Mouse (Mus musculus): ENCODE results near the gene Fgfr2. TPM values are rescaled to one million over a fixed set of nuclear protein-coding genes. Genes with fewer than 3 reads are reported as not detected.

The Fgfr2 gene
- polyA plus RNA-seq, 1 experiment from 2014 or later = 11.4 TPM

DNA sequence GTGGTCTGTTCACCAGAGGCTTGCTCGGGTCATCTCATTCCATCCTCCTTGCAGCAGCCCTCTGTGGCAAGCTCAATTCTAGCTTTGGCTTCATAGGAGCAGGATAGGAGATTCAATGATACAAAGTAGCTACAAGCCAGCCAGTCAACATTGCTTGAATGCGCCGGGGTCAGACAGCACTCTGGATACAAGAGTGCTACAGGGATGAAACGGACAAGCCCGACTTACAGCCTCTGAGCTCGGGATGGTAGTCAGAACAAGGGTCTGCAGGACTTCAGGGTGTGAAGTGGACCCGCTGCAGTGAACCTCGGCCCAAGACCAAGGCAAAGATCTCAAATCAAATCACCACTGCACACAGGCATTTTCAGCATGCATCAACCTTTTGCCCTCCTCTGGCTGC is 1244.3 kb downstream of the Fgfr2 start:
- WGBS (ENCODE audit: insufficient replicate concordance) = 37% methylated on average over 8 of the region's 8 CpGs
- Histone ChIP-seq H3K27ac (ENCODE audit: low read length) (no peak overlapping the region), H3K4me2 (ENCODE audit: low read depth, low read length) (no peak overlapping the region), H3K9me3 (replicated peaks; ENCODE audit: control insufficient read depth, low read length) (no peaks in the 10 kb centered on the region), H3K4me3 (ENCODE audit: low read depth, low read length) (no peak overlapping the region), H3K9ac (ENCODE audit: low read depth, low read length) (no peak overlapping the region), H3K36me3 (ENCODE audit: control insufficient read depth, insufficient read depth) (no peaks in the 10 kb centered on the region), H3K27me3 (ENCODE audit: control insufficient read depth, insufficient read depth, low read depth, low read length) (no peaks in the 10 kb centered on the region), H3K4me1 (ENCODE audit: control insufficient read depth, low read depth, low read length) (no peaks in the 10 kb centered on the region)
- no peak for ATAC-seq (ENCODE audit: low read depth)

DNA sequence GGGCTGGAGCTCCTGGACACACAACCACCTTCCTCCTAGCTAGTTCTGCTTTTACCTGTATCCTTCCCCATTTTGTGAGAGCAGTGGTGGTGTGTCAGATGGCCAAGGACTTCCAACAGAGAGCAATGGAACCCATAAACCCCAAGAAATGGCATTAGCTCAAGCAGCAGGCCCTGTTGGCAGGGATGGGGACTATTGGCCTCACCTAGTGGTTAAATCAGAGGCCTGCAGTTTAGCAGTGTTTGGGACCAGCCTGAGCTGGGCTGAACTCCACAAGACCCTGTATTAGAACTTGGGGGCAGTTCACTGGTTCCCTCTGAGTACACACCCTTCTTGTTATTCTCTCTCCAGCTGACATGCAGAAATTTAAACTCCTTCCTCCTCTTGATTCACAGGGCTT is 1262.0 kb downstream of the Fgfr2 start:
- Histone ChIP-seq H3K36me3 (ENCODE audit: control insufficient read depth, insufficient read depth) (no peaks in the 10 kb centered on the region), H3K4me3 (ENCODE audit: low read depth, low read length) (no peak overlapping the region), H3K27ac (ENCODE audit: low read length) (no peak overlapping the region), H3K9me3 (replicated peaks; ENCODE audit: control insufficient read depth, low read length) (no peaks in the 10 kb centered on the region), H3K27me3 (ENCODE audit: control insufficient read depth, insufficient read depth, low read depth, low read length) (no peaks in the 10 kb centered on the region), H3K9ac (ENCODE audit: low read depth, low read length) (no peak overlapping the region), H3K4me2 (ENCODE audit: low read depth, low read length) (no peak overlapping the region), H3K4me1 (ENCODE audit: control insufficient read depth, low read depth, low read length) (no peaks in the 10 kb centered on the region)
- ATAC-seq (ENCODE audit: low read depth) = no peak

DNA sequence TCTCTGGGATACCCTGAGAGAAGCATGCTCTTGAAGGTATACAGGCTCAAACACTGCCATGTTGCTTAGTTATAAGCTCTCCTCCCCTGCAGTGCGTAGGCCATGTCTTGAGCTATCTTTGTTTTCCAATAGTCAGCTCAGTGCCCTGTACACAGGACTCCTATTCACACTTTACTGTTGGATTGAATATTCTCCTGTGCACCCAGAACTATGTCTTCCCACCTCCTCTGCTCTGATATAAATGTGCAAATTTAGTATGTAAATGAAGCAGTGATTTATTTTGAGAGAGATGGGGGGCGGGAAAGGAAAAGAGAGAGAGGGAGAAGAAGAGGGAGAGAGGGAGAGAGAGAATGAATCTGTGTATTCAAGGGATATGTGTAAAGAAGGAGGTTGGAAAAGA is 1267.5 kb downstream of the Fgfr2 start:
- no peak overlapping the region for H3K27ac ChIP-seq (ENCODE audit: low read length)
- H3K36me3 ChIP-seq (ENCODE audit: control insufficient read depth, insufficient read depth) = no peaks in the 10 kb centered on the region
- no peaks in the 10 kb centered on the region for H3K4me1 ChIP-seq (ENCODE audit: control insufficient read depth, low read depth, low read length)
- no peak overlapping the region for H3K9ac ChIP-seq (ENCODE audit: low read depth, low read length)
- WGBS (ENCODE audit: insufficient replicate concordance) = 72% methylated on average over 2 of the region's 2 CpGs
- H3K9me3 ChIP-seq (replicated peaks; ENCODE audit: control insufficient read depth, low read length) = no peaks in the 10 kb centered on the region
- H3K4me2 ChIP-seq (ENCODE audit: low read depth, low read length) = no peak overlapping the region
- ATAC-seq (ENCODE audit: low read depth) = no peak
- no peaks in the 10 kb centered on the region for H3K27me3 ChIP-seq (ENCODE audit: control insufficient read depth, insufficient read depth, low read depth, low read length)
- H3K4me3 ChIP-seq (ENCODE audit: low read depth, low read length) = no peak overlapping the region

DNA sequence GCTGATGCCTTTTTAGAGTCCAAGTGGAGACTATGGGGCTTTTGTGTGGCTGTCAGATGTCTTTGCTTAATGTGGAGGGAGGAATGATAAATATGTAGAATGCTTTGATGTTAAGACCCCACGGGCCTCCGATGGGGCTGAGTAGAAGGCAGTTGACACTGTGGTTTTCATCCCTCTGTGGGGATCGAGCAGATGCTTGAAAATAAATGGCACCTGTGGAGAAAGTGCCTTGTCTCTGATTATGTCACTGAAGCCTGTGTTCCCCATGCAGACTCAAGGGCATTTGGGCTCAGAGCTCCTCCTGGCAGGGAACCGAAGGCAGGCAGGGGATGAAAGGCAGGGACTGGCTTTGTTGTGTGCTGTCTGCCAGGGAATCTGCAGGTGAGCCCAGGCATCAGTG is 1272.6 kb downstream of the Fgfr2 start:
- Histone ChIP-seq H3K36me3 (ENCODE audit: control insufficient read depth, insufficient read depth) (no peaks in the 10 kb centered on the region), H3K4me1 (ENCODE audit: control insufficient read depth, low read depth, low read length) (no peaks in the 10 kb centered on the region), H3K4me2 (ENCODE audit: low read depth, low read length) (no peak overlapping the region), H3K9me3 (replicated peaks; ENCODE audit: control insufficient read depth, low read length) (no peaks in the 10 kb centered on the region), H3K27me3 (ENCODE audit: control insufficient read depth, insufficient read depth, low read depth, low read length) (no peaks in the 10 kb centered on the region), H3K27ac (ENCODE audit: low read length) (no peak overlapping the region), H3K9ac (ENCODE audit: low read depth, low read length) (no peak overlapping the region), H3K4me3 (ENCODE audit: low read depth, low read length) (no peak overlapping the region)
- ATAC-seq (ENCODE audit: low read depth) = no peak
- 38% methylated on average over 4 of the region's 4 CpGs for WGBS (ENCODE audit: insufficient replicate concordance)

DNA sequence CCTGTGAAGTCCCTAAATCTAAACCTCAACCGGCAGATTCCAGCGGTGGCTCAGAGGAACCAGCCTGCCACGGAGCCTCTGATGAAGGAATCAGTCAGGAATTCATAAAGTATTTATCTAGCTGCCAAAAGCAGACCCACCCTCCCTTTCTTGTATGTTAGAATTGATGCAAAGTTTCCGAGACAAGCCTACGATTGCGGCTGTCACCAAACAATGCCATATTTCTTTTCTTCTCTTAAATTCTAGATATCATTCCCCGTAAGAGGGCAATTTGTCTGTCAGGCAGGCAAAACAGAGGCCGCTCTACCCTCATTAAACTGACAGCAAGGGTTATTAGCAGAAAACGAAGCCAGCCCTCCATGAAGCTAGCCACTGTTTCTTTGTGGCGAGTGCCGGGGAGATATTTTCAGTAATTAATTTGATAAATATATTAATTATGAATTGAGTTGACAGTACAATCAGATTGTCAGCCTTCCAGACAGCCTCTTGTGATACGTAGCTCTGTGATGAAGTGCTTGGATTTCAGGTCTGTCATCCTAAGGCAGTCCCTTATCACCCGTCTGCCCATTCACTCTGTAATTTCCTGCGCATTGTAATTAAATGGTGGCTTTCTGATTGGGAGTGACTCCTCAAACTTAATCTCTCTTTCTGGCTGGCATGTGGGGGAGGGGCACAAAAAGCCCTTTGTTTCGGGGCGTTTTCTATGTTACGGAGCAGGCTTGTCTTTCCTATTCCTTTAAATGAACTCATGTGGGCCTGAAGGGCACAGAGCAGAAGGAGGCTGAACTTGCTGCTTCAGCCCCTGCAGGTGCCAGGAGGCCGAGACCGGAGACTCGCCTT is 1276.9 kb downstream of the Fgfr2 start:
- ATAC-seq (ENCODE audit: low read depth) = no peak
- Histone ChIP-seq H3K4me1 (ENCODE audit: control insufficient read depth, low read depth, low read length) (no peaks in the 10 kb centered on the region), H3K27ac (ENCODE audit: low read length) (no peak overlapping the region), H3K9me3 (replicated peaks; ENCODE audit: control insufficient read depth, low read length) (no peaks in the 10 kb centered on the region), H3K36me3 (ENCODE audit: control insufficient read depth, insufficient read depth) (no peaks in the 10 kb centered on the region), H3K27me3 (ENCODE audit: control insufficient read depth, insufficient read depth, low read depth, low read length) (no peaks in the 10 kb centered on the region), H3K9ac (ENCODE audit: low read depth, low read length) (no peak overlapping the region), H3K4me3 (ENCODE audit: low read depth, low read length) (no peak overlapping the region), H3K4me2 (ENCODE audit: low read depth, low read length) (no peak overlapping the region)
- 57% methylated on average over 20 of the region's 20 CpGs for WGBS (ENCODE audit: insufficient replicate concordance)

DNA sequence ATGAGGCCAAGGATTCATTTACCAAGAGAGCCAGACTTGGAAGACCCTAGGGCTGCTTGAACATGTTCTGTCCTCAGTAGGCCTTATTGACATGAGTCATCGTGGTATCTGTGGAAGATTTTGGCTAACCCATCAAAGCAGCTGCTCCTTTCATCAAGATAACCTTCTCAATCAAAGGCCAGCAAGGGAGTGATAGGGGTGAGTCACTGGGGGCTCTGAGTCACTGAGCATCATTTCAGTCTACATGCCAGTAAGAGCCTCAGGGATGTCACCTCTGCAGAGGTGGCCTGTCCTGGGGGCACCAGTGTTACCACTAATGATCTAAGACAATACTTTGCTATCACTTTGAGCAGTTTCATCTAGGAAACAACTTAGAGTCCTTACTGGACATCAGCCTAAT is 1292.9 kb downstream of the Fgfr2 start:
- no peak for ATAC-seq (ENCODE audit: low read depth)
- Histone ChIP-seq H3K4me2 (ENCODE audit: low read depth, low read length) (no peak overlapping the region), H3K27ac (ENCODE audit: low read length) (no peak overlapping the region), H3K4me3 (ENCODE audit: low read depth, low read length) (no peak overlapping the region), H3K9ac (ENCODE audit: low read depth, low read length) (no peak overlapping the region), H3K27me3 (ENCODE audit: control insufficient read depth, insufficient read depth, low read depth, low read length) (no peaks in the 10 kb centered on the region), H3K9me3 (replicated peaks; ENCODE audit: control insufficient read depth, low read length) (no peaks in the 10 kb centered on the region), H3K36me3 (ENCODE audit: control insufficient read depth, insufficient read depth) (no peaks in the 10 kb centered on the region), H3K4me1 (ENCODE audit: control insufficient read depth, low read depth, low read length) (no peaks in the 10 kb centered on the region)
- 50% methylated on average over 1 of the region's 1 CpGs for WGBS (ENCODE audit: insufficient replicate concordance)

DNA sequence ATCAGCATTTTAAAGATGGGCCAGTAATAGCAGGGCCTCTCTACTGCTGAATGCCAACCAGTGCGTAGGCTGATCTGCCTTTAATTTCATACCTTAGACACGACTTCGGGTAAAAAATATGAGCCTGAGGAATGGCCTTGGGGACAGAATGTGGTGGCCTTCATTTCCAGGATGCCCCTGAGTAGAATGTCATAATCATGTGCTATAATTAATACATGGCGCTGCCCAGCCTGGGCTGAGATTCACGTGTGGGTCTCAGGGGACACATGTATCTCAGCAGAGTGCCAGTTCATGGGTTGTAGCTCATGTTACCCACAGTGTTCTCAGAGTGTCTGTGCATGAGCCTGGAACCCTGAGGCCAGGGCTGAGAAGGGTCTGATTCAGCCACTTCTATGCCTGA is 1296.3 kb downstream of the Fgfr2 start:
- Histone ChIP-seq H3K9ac (ENCODE audit: low read depth, low read length) (no peak overlapping the region), H3K36me3 (ENCODE audit: control insufficient read depth, insufficient read depth) (no peaks in the 10 kb centered on the region), H3K9me3 (replicated peaks; ENCODE audit: control insufficient read depth, low read length) (no peaks in the 10 kb centered on the region), H3K4me1 (ENCODE audit: control insufficient read depth, low read depth, low read length) (no peaks in the 10 kb centered on the region), H3K27ac (ENCODE audit: low read length) (no peak overlapping the region), H3K4me3 (ENCODE audit: low read depth, low read length) (no peak overlapping the region), H3K4me2 (ENCODE audit: low read depth, low read length) (no peak overlapping the region), H3K27me3 (ENCODE audit: control insufficient read depth, insufficient read depth, low read depth, low read length) (no peaks in the 10 kb centered on the region)
- no peak for ATAC-seq (ENCODE audit: low read depth)
- WGBS (ENCODE audit: insufficient replicate concordance) = 71% methylated on average over 5 of the region's 5 CpGs

DNA sequence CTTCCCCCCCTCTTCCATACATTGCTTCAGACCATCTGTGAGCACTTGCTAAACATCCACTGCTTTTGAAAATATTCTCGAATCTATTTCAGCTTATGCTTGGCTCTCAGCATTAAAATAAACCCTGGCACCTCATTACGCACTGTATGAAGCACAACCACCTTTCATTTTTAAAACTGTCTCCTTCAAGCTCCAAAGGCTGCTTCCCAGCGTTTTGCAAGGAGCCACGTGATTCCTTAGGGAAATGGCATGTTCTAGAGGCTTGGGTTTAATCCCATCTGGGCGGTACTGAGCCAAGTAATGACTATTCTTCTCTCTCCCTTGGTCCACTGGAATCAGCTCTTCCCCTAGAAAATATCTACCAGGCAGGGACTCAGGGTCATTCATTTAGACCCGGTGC is 1305.2 kb downstream of the Fgfr2 start:
- Histone ChIP-seq H3K4me2 (ENCODE audit: low read depth, low read length) (no peak overlapping the region), H3K4me3 (ENCODE audit: low read depth, low read length) (no peak overlapping the region), H3K9me3 (replicated peaks; ENCODE audit: control insufficient read depth, low read length) (no peaks in the 10 kb centered on the region), H3K36me3 (ENCODE audit: control insufficient read depth, insufficient read depth) (no peaks in the 10 kb centered on the region), H3K4me1 (ENCODE audit: control insufficient read depth, low read depth, low read length) (no peaks in the 10 kb centered on the region), H3K27me3 (ENCODE audit: control insufficient read depth, insufficient read depth, low read depth, low read length) (no peaks in the 10 kb centered on the region), H3K9ac (ENCODE audit: low read depth, low read length) (no peak overlapping the region), H3K27ac (ENCODE audit: low read length) (no peak overlapping the region)
- ATAC-seq (ENCODE audit: low read depth) = no peak
- 54% methylated on average over 6 of the region's 6 CpGs for WGBS (ENCODE audit: insufficient replicate concordance)

DNA sequence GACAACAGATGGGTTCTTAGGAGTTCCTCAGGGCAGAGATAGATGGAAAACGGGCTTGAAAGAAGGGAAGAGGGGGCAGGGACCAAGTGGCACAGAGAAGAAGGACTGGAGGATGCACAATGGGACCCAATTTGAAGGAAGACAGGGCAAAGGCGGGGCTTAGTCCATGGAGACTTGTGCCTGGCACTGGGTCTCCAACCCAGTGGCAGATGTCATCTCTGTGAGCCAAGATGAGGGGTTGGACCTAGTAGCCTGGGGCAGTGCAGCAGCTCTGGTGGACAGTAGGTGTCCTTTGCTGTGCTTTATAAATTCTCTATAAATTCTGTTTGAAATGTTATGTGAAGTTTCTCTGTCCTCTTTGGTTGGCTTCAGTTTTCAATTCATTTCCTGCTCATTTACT is 1306.5 kb downstream of the Fgfr2 start:
- WGBS (ENCODE audit: insufficient replicate concordance) = 39% methylated on average over 2 of the region's 2 CpGs
- no peak overlapping the region for H3K9ac ChIP-seq (ENCODE audit: low read depth, low read length)
- ATAC-seq (ENCODE audit: low read depth) = no peak
- no peak overlapping the region for H3K4me3 ChIP-seq (ENCODE audit: low read depth, low read length)
- H3K27me3 ChIP-seq (ENCODE audit: control insufficient read depth, insufficient read depth, low read depth, low read length) = no peaks in the 10 kb centered on the region
- H3K4me1 ChIP-seq (ENCODE audit: control insufficient read depth, low read depth, low read length) = no peaks in the 10 kb centered on the region
- no peak overlapping the region for H3K27ac ChIP-seq (ENCODE audit: low read length)
- H3K36me3 ChIP-seq (ENCODE audit: control insufficient read depth, insufficient read depth) = no peaks in the 10 kb centered on the region
- no peaks in the 10 kb centered on the region for H3K9me3 ChIP-seq (replicated peaks; ENCODE audit: control insufficient read depth, low read length)
- no peak overlapping the region for H3K4me2 ChIP-seq (ENCODE audit: low read depth, low read length)
